Mouse (Mus musculus): Measurements from ENCODE around the gene Btla. TPM values are rescaled to one million over a fixed set of nuclear protein-coding genes. Genes with fewer than 3 reads are reported as not detected.

Gene Btla
- total RNA-seq (2021) = 1 to 10 TPM; 2.6 to 2.7 TPM
- long read RNA-seq, experiment 1, partial matches to known transcripts = 0 of 2 reads
- long read RNA-seq, experiment 1, other reads (novel, unspliced or antisense) = 1 of 2 reads
- long read RNA-seq, experiment 2 = 0 reads

GRCm38 (mm10) chr16:45223648-45224388 lies at the start of gene Btla:
Gene Btla, plus strand, starts transcription at chr16:45224315.
- no peak for DNase-seq

GRCm38 (mm10) chr16:45178552-45178951 lies 45.6 kb upstream of the Btla start:
- DNase-seq = no peak

- no peak for DNase-seq
These were observed 42.3 kb upstream of the Btla start for GRCm38 (mm10) chr16:45181824-45182223.

- DNase-seq = peak; percentile 85
These were observed 31.5 kb upstream of the Btla start for GRCm38 (mm10) chr16:45192613-45193012.

GRCm38 (mm10) chr16:45196816-45197215 lies 27.3 kb upstream of the Btla start:
- DNase-seq = peak; percentile 73

- no peak for DNase-seq
These were observed 22.7 kb upstream of the Btla start for GRCm38 (mm10) chr16:45201395-45201794.

- DNase-seq = no peak
These were observed 19.7 kb upstream of the Btla start for GRCm38 (mm10) chr16:45204438-45204837.

GRCm38 (mm10) chr16:45204859-45205670 lies 19.1 kb upstream of the Btla start:
- peak; percentile 64 for DNase-seq

GRCm38 (mm10) chr16:45222016-45222415 lies 2.1 kb upstream of the Btla start:
- DNase-seq = no peak

GRCm38 (mm10) chr16:45222771-45223170 lies 1.3 kb upstream of the Btla start:
- DNase-seq = no peak

GRCm38 (mm10) chr16:45224431-45225008 lies 405 bp downstream of the Btla start:
- DNase-seq = no peak

- DNase-seq = no peak
These were observed 2.9 kb downstream of the Btla start for GRCm38 (mm10) chr16:45227002-45227401.

- no peak for DNase-seq
These were observed 7.2 kb downstream of the Btla start for GRCm38 (mm10) chr16:45231296-45231695.

GRCm38 (mm10) chr16:45233007-45233406 lies 8.9 kb downstream of the Btla start:
- DNase-seq = no peak

GRCm38 (mm10) chr16:45242700-45243099 lies 18.6 kb downstream of the Btla start:
- no peak for DNase-seq

GRCm38 (mm10) chr16:45244930-45245472 lies 20.9 kb downstream of the Btla start:
- DNase-seq = no peak

- DNase-seq = no peak
These were observed 25.6 kb downstream of the Btla start for GRCm38 (mm10) chr16:45249761-45250160.

- DNase-seq = no peak
These were observed 26.2 kb downstream of the Btla start for GRCm38 (mm10) chr16:45250317-45250716.

- DNase-seq = no peak
These were observed 27.8 kb downstream of the Btla start for GRCm38 (mm10) chr16:45251773-45252413.

GRCm38 (mm10) chr16:45255183-45255861 lies 31.2 kb downstream of the Btla start:
- DNase-seq = no peak

- DNase-seq = no peak
These were observed 32.8 kb downstream of the Btla start for GRCm38 (mm10) chr16:45256895-45257294.

Measured in adrenal gland, postnatal 10 days (tissue).